Mouse (Mus musculus) spleen, embryonic (tissue): Measurements from ENCODE around the gene Zic5.
"Not testable (repeated sequence)": the region's sequence is repeated elsewhere in the genome, so short reads cannot be mapped to it uniquely, and the experiment has no call there.

ENCODE experiments used
- CTCF ChIA-PET: fragments of 350-600 bp; sonication (Branson Sonifier 250); formaldehyde crosslinking; loops from one replicate; lab custom pipeline; 2022; lab: Charles Lee

Zic5 gene

GRCm38 (mm10) chr14:122466756-122467362 lies 1.4 kb upstream of the Zic5 start:
- CTCF ChIA-PET, result interaction anchor here (0.6 kb wide), 1 partner anchor 10 kb away, joined by 4 read pairs; no protein-coding TSS in a partner anchor

GRCm38 (mm10) chr14:122465931-122466490 lies 534 bp upstream of the Zic5 start:
- CTCF ChIA-PET, result interaction anchor here (0.7 kb wide), 1 partner anchor 13 kb away, joined by 6 read pairs; no protein-coding TSS in a partner anchor

GRCm38 (mm10) chr14:122464351-122464762 lies 1.1 kb downstream of the Zic5 start:
- CTCF ChIA-PET, result interaction anchor here (0.7 kb wide), 2 partner anchors 23 to 273 kb away, joined by 3 read pairs; no protein-coding TSS in a partner anchor

GRCm38 (mm10) chr14:122463734-122464341 lies 1.6 kb downstream of the Zic5 start:
- CTCF ChIA-PET, result interaction anchor here (0.7 kb wide), 2 partner anchors 23 to 274 kb away, joined by 3 read pairs; no protein-coding TSS in a partner anchor

GRCm38 (mm10) chr14:122463080-122463691 lies 2.3 kb downstream of the Zic5 start:
- CTCF ChIA-PET, result no interaction called here

GRCm38 (mm10) chr14:122462689-122463079 lies 2.8 kb downstream of the Zic5 start:
- CTCF ChIA-PET, result no interaction called here

GRCm38 (mm10) chr14:122461966-122462365 lies 3.5 kb downstream of the Zic5 start:
- CTCF ChIA-PET, result interaction anchor here (0.5 to 0.6 kb wide), 2 partner anchors 112 to 1847 kb away, joined by 3 to 8 read pairs; no protein-coding TSS in a partner anchor

- CTCF ChIA-PET, result interaction anchor here (0.5 to 0.6 kb wide), 2 partner anchors 113 to 1846 kb away, joined by 3 to 8 read pairs; no protein-coding TSS in a partner anchor
Measured at GRCm38 (mm10) chr14:122461500-122461899, 4.0 kb downstream of the Zic5 start.

- CTCF ChIA-PET, result no interaction called here
Measured at GRCm38 (mm10) chr14:122460226-122460625, 5.3 kb downstream of the Zic5 start.

GRCm38 (mm10) chr14:122459776-122460175 lies 5.7 kb downstream of the Zic5 start:
- CTCF ChIA-PET, result no interaction called here

GRCm38 (mm10) chr14:122459332-122459731 lies 6.1 kb downstream of the Zic5 start:
- CTCF ChIA-PET, result not testable (repeated sequence)

GRCm38 (mm10) chr14:122455562-122455958 lies 9.9 kb downstream of the Zic5 start:
- CTCF ChIA-PET, result no interaction called here

GRCm38 (mm10) chr14:122454901-122455561 lies 10.4 kb downstream of the Zic5 start:
- CTCF ChIA-PET, result no interaction called here

GRCm38 (mm10) chr14:122453996-122454738 lies 11.3 kb downstream of the Zic5 start:
- CTCF ChIA-PET, result no interaction called here

GRCm38 (mm10) chr14:122453388-122453995 lies 12.0 kb downstream of the Zic5 start:
- CTCF ChIA-PET, result no interaction called here

- CTCF ChIA-PET, result no interaction called here
Measured at GRCm38 (mm10) chr14:122452701-122453387, 12.6 kb downstream of the Zic5 start.

- CTCF ChIA-PET, result interaction anchor here (0.6 kb wide), 1 partner anchor 120 kb away, joined by 6 read pairs; no protein-coding TSS in a partner anchor
Measured at GRCm38 (mm10) chr14:122451551-122452145, 13.8 kb downstream of the Zic5 start.

GRCm38 (mm10) chr14:122450496-122451382 lies 14.7 kb downstream of the Zic5 start, which contains the start of gene Gm5089:
Gm5089 (minus strand) TSS chr14:122451115.
- CTCF ChIA-PET, result no interaction called here
